Mouse (Mus musculus) neural tube, embryonic 15.5 days (tissue): ENCODE data around the gene Nebl. TPM values are rescaled to one million over a fixed set of nuclear protein-coding genes. Genes with fewer than 3 reads are reported as not detected.

ENCODE experiments used
- ATAC-seq: fragments of 200-750 bp; cut with Nextera tagmentation; 2 replicates; pipeline ENCODE4 v1.8.0; 2017; ENCODE audit warnings: mild to moderate bottlenecking, moderate TSS enrichment, moderate library complexity; ENCODE audit not compliant: low FRiP score
- H3K27ac ChIP-seq: fragments of 300-500 bp; sonication (generic); replicated peaks from 2 replicates; pipeline ENCODE4 v1.5.1; 2015; ENCODE audit warnings: mild to moderate bottlenecking, inconsistent platforms
- H3K27me3 ChIP-seq: fragments of 300-500 bp; sonication (generic); replicated peaks from 2 replicates; pipeline ENCODE4 v1.6.1; 2015; ENCODE audit warnings: inconsistent platforms
- H3K36me3 ChIP-seq: fragments of 300-500 bp; sonication (generic); 2 replicates; pipeline ENCODE4 v1.6.1; 2015; ENCODE audit warnings: inconsistent platforms
- H3K4me1 ChIP-seq: fragments of 300-500 bp; sonication (generic); 2 replicates; pipeline ENCODE4 v1.6.1; 2015; ENCODE audit warnings: inconsistent platforms
- H3K4me2 ChIP-seq: fragments of 300-500 bp; sonication (generic); 2 replicates; pipeline ENCODE4 v1.6.1; 2015; ENCODE audit warnings: inconsistent platforms, mild to moderate bottlenecking, moderate library complexity
- H3K4me3 ChIP-seq: fragments of 300-500 bp; sonication (generic); replicated peaks from 2 replicates; pipeline ENCODE4 v1.5.1; 2015; ENCODE audit warnings: mild to moderate bottlenecking, inconsistent platforms
- H3K9ac ChIP-seq: fragments of 300-500 bp; sonication (generic); replicated peaks from 2 replicates; pipeline ENCODE4 v1.6.1; 2015; ENCODE audit warnings: mild to moderate bottlenecking, inconsistent platforms
- H3K9me3 ChIP-seq: fragments of 300-500 bp; sonication (generic); replicated peaks from 2 replicates; pipeline ENCODE4 v1.6.1; 2016; ENCODE audit warnings: inconsistent platforms
- WGBS: fragments of 180-500 bp; shearing (Covaris S2); methylation state at CpG from one replicate; pipeline ENCODE4 v1.1.7; 2015; ENCODE audit warnings: mixed read lengths; 5-methylcytosine and 5-hydroxymethylcytosine counted together
- polyA plus RNA-seq: library from polyadenylated mRNA; unstranded; fragments of >200 nt; fragmentation: Nextera tagmentation; extraction: Ambion mirVana; gene quantifications from 2 replicates; pipeline ENCODE4 v1.2.1, GENCODE M21; 2015

The Nebl gene
- polyA plus RNA-seq, 1 experiment from 2014 or later = 14.3 TPM

DNA sequence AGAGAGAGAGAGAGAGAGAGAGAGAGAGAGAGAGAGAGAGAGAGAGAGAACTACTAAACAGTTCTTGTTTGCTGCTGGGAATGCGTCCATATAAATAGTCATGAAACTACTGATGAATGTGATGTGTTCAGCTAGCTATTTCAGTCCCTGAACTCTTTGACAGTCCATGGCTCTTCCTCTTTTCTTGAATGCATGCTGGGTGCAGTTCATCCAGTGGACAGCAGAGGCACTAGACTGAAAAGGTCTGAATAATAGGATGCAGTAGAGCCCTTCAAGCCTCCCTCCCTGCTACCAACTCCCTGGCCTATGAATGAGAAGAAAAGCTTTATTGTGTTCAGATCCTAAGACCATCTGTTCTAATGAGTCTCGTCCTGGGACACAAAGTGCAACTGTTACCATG is 223.9 kb downstream of the Nebl start:
- Histone ChIP-seq H3K9ac (no peak overlapping the region), H3K4me1 (no peaks in the 10 kb centered on the region), H3K9me3 (no peaks in the 10 kb centered on the region), H3K36me3 (no peaks in the 10 kb centered on the region), H3K4me2 (no peak overlapping the region), H3K4me3 (no peak overlapping the region), H3K27me3 (no peaks in the 10 kb centered on the region), H3K27ac (no peak overlapping the region)
- 82% methylated on average over 2 of the region's 2 CpGs for WGBS
- ATAC-seq = no peak

DNA sequence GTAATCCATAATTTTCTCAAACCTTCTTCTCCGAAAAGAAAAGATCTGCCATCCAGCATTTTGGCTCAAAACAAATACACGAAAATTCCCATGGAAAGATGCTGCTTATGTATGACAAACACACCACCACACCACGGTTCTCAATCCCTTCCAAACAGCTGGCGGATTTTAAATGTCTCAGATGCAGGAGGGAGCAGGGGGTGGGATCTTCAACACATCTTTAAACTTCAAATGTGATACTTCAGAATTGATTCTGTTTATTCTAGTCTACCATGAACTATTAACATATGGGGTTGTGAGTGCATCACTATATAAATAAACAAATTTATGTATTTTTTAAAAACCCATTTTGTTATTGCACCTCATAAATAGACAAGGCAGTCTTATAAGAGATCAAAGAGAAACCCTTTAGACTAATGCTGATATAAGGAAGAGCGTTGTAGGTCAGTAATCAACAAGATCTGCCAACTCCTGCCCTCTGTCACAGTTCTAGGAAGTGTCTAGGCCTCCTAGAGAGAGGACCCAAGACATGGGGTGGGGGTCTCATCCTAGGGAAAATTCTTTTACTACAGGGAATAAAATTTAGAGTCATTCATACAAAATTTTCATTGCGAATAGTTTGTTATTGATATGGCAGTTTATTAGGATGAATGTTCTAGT is 227.0 kb downstream of the Nebl start:
- no peak overlapping the region for H3K9ac ChIP-seq
- H3K4me1 ChIP-seq = no peaks in the 10 kb centered on the region
- no peak overlapping the region for H3K27ac ChIP-seq
- no peak overlapping the region for H3K4me2 ChIP-seq
- no peaks in the 10 kb centered on the region for H3K9me3 ChIP-seq
- WGBS = 89% methylated on average over 6 of the region's 6 CpGs
- no peaks in the 10 kb centered on the region for H3K27me3 ChIP-seq
- ATAC-seq = no peak
- H3K36me3 ChIP-seq = no peaks in the 10 kb centered on the region
- H3K4me3 ChIP-seq = no peak overlapping the region

DNA sequence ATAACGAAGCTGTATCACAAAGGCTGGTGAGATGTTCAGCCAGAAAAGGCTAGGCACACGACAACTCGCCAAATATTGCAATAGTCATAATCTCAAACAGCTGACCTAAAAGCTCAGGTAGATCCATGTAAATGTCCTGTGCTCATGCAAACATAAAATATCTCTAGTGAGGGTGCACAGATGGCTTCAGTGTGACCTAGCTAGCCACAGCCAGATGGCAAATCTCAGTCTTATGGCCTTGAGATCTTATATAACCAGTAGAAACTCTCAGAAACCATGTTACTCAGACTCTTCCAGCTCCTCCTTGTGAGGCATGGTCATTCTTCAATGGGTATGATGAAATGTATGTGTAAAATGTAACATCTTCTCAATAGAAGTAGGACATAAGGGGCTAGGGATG is 230.2 kb downstream of the Nebl start:
- Histone ChIP-seq H3K4me3 (no peak overlapping the region), H3K36me3 (no peaks in the 10 kb centered on the region), H3K4me1 (no peaks in the 10 kb centered on the region), H3K27me3 (no peaks in the 10 kb centered on the region), H3K9ac (no peak overlapping the region), H3K27ac (no peak overlapping the region), H3K9me3 (no peaks in the 10 kb centered on the region), H3K4me2 (no peak overlapping the region)
- WGBS = 97% methylated on average over 3 of the region's 3 CpGs
- ATAC-seq = no peak

DNA sequence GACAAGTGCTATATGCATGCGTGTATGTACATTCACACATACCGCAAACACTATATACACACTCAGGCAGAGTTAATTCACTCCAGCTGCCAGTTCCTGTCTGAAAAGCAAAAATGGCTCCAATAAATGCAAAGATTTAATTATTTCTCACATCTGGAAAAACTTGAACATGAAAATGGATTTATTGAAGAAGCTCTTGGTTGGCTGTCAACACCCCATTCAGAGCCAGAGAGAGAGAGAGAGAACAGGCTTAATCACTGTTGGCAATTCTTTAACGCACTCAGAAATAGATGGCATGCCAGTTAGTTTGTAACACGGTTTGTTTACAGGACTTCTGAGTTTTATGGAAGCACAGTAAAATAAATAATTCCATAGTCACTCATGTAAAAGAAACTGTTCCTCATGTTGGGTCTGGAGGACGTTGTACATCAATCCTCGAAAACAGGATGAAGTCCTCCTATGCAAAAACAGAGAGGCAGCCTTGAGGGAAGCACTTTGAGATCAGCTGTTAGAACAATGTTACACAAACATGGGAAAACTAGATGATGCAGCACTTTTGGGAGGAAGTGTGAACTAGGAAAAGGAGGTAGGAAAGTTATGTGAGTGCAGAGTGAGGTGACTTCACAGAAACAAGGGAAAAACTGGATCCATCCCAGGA is 265.6 kb downstream of the Nebl start:
- Histone ChIP-seq H3K27me3 (no peaks in the 10 kb centered on the region), H3K27ac (no peak overlapping the region), H3K4me1 (no peaks in the 10 kb centered on the region), H3K36me3 (no peaks in the 10 kb centered on the region), H3K9me3 (no peaks in the 10 kb centered on the region), H3K9ac (no peak overlapping the region), H3K4me2 (no peak overlapping the region), H3K4me3 (no peak overlapping the region)
- WGBS = 84% methylated on average over 6 of the region's 6 CpGs
- no peak for ATAC-seq

DNA sequence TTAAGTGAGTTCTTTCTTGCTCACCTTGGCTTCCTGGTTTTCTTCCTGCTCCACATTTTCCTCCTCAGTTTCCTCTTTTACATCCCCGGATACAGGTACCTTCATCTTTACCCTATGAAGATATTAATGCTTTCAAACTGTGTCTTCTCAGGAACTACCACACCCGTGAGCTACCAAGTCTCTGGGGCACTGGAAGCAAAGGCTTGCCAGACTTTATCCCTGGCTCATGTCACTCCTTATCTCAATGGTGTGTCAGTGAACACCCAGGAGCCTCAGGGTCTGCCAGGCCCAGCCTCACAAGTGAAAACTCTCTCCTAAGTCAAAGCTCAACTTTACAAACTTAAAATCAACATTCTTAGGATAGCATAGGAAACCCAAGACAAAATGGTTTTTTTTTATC is 270.8 kb downstream of the Nebl start:
- ATAC-seq = no peak
- H3K27me3 ChIP-seq = no peaks in the 10 kb centered on the region
- H3K27ac ChIP-seq = no peak overlapping the region
- 86% methylated on average over 2 of the region's 2 CpGs for WGBS
- no peaks in the 10 kb centered on the region for H3K36me3 ChIP-seq
- H3K9ac ChIP-seq = no peak overlapping the region
- no peaks in the 10 kb centered on the region for H3K4me1 ChIP-seq
- no peaks in the 10 kb centered on the region for H3K9me3 ChIP-seq
- no peak overlapping the region for H3K4me3 ChIP-seq
- no peak overlapping the region for H3K4me2 ChIP-seq

DNA sequence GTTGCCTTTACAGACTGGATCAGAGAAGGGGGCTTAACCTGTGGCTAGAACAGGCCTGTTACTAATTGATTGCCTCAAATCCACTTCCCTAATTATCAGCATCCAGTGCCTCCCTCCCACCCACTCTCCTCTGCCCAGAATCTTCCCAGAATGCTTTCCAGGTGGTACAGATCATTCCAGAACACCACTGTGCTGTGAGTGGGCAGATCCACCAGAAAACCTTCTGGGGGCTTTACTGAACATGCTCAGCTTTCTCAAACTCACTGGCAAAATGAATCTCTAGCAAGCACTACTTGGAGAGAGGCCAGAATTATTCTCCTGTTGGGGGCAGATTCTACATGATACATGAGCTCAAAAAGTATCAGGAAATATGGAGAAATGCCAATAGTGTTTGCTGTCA is 277.6 kb downstream of the Nebl start:
- H3K27me3 ChIP-seq = no peaks in the 10 kb centered on the region
- H3K9me3 ChIP-seq = no peaks in the 10 kb centered on the region
- no peak overlapping the region for H3K4me2 ChIP-seq
- no peaks in the 10 kb centered on the region for H3K36me3 ChIP-seq
- H3K27ac ChIP-seq = no peak overlapping the region
- no peak overlapping the region for H3K4me3 ChIP-seq
- H3K9ac ChIP-seq = no peak overlapping the region
- ATAC-seq = no peak
- H3K4me1 ChIP-seq = no peaks in the 10 kb centered on the region

DNA sequence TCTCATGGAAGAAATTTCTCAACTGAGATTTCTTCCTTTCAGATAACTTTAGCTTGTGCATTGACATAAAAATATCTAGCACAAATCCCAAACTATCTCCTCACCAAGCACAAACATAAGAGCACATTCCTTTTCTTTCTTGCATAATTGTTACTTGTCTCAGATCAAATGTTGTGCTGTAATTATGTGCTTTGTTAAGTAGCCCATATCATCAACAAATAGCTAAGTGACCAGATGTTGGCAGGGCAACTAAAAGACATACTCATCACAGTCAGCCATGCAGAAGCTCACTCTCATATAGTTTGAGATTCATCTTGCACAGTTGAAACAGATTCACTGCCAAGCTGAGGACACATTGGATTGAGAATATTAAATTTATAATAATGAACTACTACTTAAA is 282.9 kb downstream of the Nebl start:
- Histone ChIP-seq H3K4me1 (no peaks in the 10 kb centered on the region), H3K9ac (no peak overlapping the region), H3K27ac (no peak overlapping the region), H3K36me3 (no peaks in the 10 kb centered on the region), H3K4me2 (no peak overlapping the region), H3K27me3 (no peaks in the 10 kb centered on the region), H3K9me3 (no peaks in the 10 kb centered on the region), H3K4me3 (no peak overlapping the region)
- ATAC-seq = no peak

DNA sequence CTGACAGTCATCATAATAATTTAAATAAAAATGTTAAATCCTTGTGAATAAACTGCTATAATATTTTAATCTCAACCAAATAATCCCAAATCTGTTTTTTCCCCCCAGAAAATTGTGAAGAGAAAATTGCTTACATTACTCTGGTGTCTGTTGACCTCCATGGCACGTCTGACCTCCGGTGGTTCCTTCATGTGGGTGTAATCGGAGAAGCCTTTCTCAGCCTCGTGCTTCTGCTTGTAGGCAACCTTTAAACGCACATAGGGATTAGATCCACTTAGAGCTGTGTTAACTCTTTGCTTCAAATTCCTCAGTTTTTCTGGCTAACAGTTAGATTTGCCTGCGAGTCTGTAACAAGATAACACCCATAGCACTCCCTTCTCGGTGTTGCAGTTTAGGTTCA is 287.7 kb downstream of the Nebl start:
- Histone ChIP-seq H3K27me3 (no peaks in the 10 kb centered on the region), H3K4me3 (no peak overlapping the region), H3K27ac (no peak overlapping the region), H3K4me2 (no peak overlapping the region), H3K36me3 (no peaks in the 10 kb centered on the region), H3K9ac (no peak overlapping the region), H3K9me3 (no peaks in the 10 kb centered on the region), H3K4me1 (no peaks in the 10 kb centered on the region)
- WGBS = 78% methylated on average over 7 of the region's 7 CpGs
- no peak for ATAC-seq

DNA sequence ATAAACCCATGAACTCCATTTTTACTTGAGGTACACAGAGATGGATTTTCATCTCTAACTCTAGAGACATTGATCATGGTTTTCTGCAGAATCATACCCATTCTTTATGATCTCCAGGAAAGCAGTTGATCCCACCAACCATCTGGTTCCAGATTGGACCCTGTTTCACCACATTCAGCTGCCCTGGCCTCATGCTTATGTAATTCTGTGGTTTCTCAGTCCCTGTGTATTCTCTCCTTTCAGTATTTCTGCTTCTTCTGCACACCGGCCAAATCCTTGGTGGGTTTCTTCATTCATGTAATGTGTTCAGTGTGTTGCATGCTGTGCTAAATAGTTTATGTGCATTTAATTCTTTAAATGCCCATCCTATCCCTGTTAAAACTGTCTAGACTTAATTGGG is 292.9 kb downstream of the Nebl start:
- Histone ChIP-seq H3K9me3 (no peaks in the 10 kb centered on the region), H3K4me3 (no peak overlapping the region), H3K36me3 (no peaks in the 10 kb centered on the region), H3K9ac (no peak overlapping the region), H3K27me3 (no peaks in the 10 kb centered on the region), H3K27ac (no peak overlapping the region), H3K4me1 (no peaks in the 10 kb centered on the region), H3K4me2 (no peak overlapping the region)
- 74% methylated on average over 1 of the region's 1 CpGs for WGBS
- ATAC-seq = no peak

DNA sequence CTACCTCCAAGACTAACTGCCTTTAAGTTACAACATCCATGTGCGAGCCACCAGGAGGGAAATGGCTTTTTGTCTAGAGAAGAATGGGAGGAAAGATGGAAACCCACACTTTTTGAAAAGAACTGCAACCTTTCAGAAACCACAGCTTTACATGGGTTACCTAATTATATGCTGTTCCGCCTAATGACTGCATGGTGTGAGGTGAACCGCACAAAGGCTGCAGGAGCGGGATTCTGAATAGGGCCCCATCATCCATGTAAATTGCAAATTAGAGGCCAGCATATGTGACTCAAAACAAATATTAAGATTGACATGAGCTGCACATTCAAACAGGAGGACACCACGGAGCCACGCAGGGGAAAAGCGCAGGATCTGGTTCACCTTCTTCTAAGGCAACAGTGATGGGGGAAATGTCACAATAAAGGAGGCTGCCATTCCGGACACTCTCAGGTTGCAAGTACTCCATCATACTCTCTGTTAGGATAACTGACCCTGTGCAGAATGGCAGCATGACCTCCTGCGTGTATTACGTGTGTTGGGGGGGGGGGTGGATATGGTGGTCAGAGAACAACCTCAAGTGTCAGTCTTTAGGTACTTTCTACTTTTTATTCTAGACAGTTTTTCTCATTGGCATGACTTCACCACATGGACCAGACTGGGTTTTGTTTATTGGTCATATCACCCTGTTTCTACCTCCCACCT is 294.4 kb downstream of the Nebl start:
- 46% methylated on average over 10 of the region's 10 CpGs for WGBS
- ATAC-seq = no peak
- H3K4me1 ChIP-seq = no peaks in the 10 kb centered on the region
- H3K4me2 ChIP-seq = no peak overlapping the region
- H3K36me3 ChIP-seq = no peaks in the 10 kb centered on the region
- no peaks in the 10 kb centered on the region for H3K9me3 ChIP-seq
- H3K27ac ChIP-seq = no peak overlapping the region
- no peak overlapping the region for H3K9ac ChIP-seq
- H3K27me3 ChIP-seq = no peaks in the 10 kb centered on the region
- H3K4me3 ChIP-seq = no peak overlapping the region

DNA sequence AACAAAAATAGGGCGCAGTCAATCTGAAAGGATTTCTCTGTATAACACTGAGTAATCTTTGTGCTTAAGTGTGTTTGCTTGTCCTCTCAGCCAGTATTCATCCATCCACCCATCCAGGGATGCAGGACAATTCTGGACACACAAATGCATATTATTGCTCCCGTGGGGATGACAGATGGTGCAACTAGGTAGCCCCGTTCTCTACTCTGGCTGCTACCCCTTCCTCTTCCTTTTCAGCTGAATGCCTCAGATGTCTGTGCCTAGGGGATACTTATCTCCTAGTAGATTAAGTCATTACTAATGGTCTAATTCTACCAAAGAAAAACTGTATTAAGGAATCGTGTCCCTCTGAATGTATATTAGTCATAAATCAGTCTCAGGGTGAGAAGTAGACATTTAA is 296.0 kb downstream of the Nebl start:
- no peak overlapping the region for H3K4me2 ChIP-seq
- WGBS = 57% methylated on average over 4 of the region's 4 CpGs
- H3K4me1 ChIP-seq = no peaks in the 10 kb centered on the region
- no peak overlapping the region for H3K4me3 ChIP-seq
- H3K27me3 ChIP-seq = no peaks in the 10 kb centered on the region
- no peak overlapping the region for H3K27ac ChIP-seq
- H3K9ac ChIP-seq = no peak overlapping the region
- no peaks in the 10 kb centered on the region for H3K9me3 ChIP-seq
- no peaks in the 10 kb centered on the region for H3K36me3 ChIP-seq
- ATAC-seq = no peak

DNA sequence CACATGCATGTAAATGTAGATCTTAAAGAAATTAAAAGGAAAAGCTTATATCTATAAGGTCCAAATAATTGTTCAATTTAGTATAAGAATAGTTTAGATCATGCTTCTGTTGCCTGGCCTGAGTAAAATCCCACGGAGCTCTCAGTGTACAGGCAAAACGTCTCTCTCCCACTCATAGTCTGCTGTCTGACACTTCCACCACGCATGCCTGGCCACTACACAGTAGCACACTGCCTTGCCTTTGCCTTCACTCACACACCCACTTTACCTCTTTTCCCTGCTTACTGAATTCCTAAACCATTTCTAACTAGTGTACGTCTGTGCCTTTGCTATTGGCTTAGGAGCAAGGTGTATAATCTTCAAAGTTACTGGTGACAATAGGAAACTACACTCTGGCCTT is 302.2 kb downstream of the Nebl start:
- Histone ChIP-seq H3K9ac (no peak overlapping the region), H3K4me2 (no peak overlapping the region), H3K4me3 (no peak overlapping the region), H3K27ac (no peak overlapping the region), H3K27me3 (no peaks in the 10 kb centered on the region), H3K36me3 (no peaks in the 10 kb centered on the region), H3K4me1 (no peaks in the 10 kb centered on the region), H3K9me3 (no peaks in the 10 kb centered on the region)
- 87% methylated on average over 4 of the region's 4 CpGs for WGBS
- no peak for ATAC-seq
